Mouse (Mus musculus) v-Abl transformed pro-B cells (cell line): ENCODE results near the gene Atp2b2.

Source experiments
- in situ Hi-C, 2 experiments: fragments of 400-800 bp; cut with MboI; formaldehyde crosslinking; loops; one replicate each; pipeline ENCODE4 v1.15.1; 2025; ENCODE audit not compliant: unreplicated experiment in 2 of 2

Atp2b2 gene

DNA sequence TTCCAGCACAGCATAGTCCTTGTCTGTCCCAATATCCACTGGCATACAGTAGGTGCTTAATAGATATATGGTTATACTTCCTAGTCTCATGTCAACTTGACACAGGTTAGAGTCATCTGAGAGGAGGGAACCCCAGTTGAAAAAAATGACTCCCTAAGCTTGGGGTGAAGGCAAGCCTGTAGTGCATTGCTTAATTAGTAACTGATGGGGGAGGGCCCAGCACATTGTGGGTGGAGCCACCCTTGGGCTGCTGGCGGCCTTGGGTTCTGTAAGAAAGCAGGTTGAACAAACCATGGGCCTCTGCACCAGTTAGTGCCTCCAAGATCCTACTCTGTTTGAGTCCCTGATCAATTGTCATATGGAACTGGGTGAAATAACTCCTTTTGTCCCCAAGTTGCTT, 231.0 kb downstream of the Atp2b2 start:
- in situ Hi-C loops = no loop called here

DNA sequence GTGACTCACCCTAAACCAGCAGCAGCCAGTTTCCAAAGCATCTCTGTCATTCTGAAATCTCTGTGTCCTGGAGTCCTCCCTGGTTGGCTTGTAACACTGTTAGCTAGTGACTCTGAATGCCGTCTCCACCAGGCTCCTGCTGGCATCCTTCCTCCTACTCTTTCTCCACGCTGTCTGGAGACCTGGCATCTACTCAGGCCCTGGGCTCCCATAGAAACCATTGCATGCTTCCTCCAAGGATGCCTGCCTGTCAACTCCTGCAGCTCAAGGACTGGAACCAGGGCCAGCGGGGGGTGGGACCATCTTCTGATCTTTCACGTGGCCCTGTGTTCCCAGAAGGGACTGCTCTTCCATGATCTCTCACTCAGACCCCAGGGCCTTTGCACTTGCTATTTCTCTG, 231.7 kb downstream of the Atp2b2 start:
- in situ Hi-C loops = no loop called here

DNA sequence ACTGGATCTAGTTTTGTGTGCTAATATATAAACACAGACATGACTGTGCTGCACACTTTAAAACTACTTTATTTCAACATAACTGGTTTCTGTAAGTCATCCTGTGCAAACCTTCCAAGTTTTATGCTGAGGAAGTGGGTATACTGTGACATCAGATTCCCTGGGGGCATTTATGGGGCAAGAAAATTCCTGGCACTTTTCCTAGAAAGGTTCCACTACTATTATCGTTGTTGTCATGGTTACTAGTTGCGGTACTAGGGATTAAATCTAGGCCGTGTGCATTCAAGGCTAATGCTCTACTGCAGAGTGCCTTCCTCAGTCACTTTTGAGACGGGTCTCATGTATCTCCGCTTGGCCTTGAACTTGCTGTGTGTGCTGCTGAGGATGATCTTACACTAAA, 236.2 kb downstream of the Atp2b2 start:
- in situ Hi-C loops = no loop called here

DNA sequence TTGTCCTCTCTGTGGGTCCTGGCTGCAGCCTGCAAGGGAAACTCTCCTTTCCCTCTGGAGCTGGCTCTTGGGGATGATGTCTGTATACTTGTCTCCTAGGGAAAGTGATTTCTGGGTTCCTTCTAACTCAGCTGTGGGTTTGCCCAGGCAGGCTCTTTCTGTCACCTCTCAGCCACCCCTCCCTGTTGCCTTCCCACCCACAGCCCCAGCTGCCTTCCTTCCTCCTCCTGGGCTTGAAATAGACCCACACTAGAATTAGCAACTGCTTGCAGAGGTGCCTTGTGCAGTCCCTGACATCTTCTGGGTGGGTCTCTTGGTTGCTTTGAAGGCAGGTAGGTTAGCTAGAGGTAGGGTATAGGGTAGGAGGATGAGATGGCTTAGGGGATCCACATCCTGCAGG, 241.2 kb downstream of the Atp2b2 start:
- in situ Hi-C loops = no loop called here

DNA sequence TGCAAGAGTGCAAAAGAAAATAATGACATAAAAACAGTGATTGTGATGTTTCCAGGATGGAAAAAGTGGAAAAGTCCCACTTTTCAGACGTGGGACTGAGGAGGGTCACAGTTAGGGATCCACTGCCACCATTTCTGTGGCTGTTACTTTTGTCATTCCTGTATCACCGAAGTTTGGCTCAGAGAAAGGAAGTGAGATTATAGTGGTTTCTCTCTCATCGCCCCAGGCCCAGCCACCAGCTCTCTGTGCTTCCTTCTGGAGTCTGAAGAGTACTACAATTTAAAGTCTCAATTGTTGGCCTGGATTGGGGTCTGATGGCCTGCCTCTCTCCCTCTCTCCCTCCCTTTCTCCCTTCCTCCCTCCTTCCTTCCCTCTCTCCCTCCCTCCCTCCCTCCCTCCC, 242.5 kb downstream of the Atp2b2 start:
- in situ Hi-C loops = no loop called here

GRCm38 (mm10) chr6:113799349-113799748, 243.1 kb downstream of the Atp2b2 start:
- in situ Hi-C loops = no loop called here

- in situ Hi-C loops = no loop called here
These were observed 243.5 kb downstream of the Atp2b2 start for GRCm38 (mm10) chr6:113798921-113799320.

- in situ Hi-C loops = no loop called here
These were observed 247.1 kb downstream of the Atp2b2 start for GRCm38 (mm10) chr6:113795241-113795702.

DNA sequence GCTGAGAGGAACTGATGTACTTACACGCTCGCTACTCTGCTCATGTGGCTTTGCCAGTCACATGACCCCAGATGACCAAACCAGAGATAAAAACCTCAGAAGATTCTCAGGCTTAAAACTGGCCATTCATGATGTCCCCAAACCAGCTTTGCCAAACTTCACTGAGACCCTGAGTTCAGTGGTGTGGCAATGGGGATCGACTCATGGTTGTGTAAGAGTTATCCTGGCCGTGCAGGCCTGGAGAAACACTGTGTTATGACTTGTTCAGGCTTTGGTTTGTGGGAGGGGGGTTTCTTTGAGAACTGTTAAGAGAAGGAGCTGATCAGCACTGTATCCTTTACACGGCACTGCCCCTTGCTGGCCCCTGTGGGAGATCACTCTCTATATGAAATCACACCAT, 250.0 kb downstream of the Atp2b2 start:
- in situ Hi-C loops = no loop called here

DNA sequence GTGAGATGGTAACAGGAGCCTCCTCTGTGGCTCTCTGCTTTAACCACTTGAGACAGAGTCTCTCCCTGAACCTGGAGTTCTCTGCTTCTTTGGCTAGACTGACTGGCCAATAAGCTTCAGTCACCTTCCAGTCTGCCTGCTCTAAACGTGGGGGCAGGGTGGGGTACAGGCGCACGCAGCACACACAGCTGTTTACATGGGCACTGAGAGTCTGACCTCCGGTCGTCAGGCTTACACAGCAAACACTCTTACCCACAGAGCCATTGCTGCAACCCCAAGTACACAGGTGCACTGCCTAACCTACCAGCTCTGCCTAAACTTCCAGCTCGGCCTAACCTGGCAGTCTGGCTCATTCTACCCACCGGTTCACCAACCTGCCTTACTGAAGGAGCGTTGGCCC, 251.4 kb downstream of the Atp2b2 start:
- in situ Hi-C loops = no loop called here

DNA sequence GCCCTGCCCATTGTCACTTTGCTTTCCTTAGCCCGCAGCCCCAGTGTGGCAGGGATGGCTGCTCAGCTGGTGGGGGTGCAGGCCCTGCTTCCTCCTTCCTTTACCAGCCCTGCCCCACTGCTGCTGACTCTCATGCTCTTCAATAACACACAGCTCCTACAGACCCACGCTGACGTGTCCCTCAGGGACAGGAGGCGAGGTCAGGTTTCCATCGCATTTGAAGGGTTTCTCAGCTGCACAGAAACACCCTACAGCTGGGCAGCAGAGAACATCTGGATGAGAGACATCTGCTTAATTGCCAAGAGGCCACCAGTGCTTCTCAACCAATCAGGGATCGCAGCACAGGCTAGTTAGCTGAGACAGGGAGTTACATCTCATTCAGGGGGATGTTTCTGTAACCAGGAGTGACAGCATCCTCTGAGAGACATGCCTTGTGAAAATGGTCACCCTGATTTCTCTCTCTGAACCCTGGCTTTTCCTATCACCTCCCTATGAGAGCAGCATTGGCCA, 254.9 kb downstream of the Atp2b2 start:
- in situ Hi-C loops = no loop called here

DNA sequence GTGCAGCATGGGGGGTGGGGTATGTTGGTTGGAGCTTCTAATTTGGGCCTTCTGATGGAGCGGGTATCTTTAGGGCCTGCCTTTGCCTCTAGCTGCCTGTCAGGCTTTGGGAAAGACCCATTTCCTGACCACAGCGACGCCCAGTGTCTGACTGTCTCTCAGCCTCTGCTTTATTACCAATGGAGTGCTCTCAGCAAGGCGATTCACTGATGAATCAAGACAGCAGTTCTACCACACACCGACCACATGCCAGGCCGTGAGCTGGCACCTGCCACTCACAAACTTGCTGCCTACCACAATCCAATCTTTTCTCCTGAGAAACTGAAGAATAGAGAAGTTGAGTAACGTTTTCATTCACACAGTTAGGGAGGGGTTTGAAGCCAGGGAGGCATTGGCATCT, 256.8 kb downstream of the Atp2b2 start:
- in situ Hi-C loops = no loop called here

GRCm38 (mm10) chr6:113778229-113778753, 264.1 kb downstream of the Atp2b2 start:
- in situ Hi-C loops = no loop called here

- in situ Hi-C loops = loop anchor here in 1 of 2 experiments (25.0 kb wide), 1 partner anchor 918 kb away; no protein-coding TSS in a partner anchor
These were observed 273.6 kb downstream of the Atp2b2 start for GRCm38 (mm10) chr6:113768804-113769203.

GRCm38 (mm10) chr6:113761644-113762043, 280.8 kb downstream of the Atp2b2 start:
- in situ Hi-C loops = loop anchor here (5.0 to 25.0 kb wide), 4 partner anchors 311 to 926 kb away; no protein-coding TSS in a partner anchor

GRCm38 (mm10) chr6:113749119-113749685, 293.2 kb downstream of the Atp2b2 start:
- in situ Hi-C loops = loop anchor here in 1 of 2 experiments (25.0 kb wide), 1 partner anchor 1062 kb away; the partner anchor contains the start of gene Rad18

- in situ Hi-C loops = loop anchor here in 1 of 2 experiments (25.0 kb wide), 1 partner anchor 1061 kb away; the partner anchor contains the start of gene Rad18
These were observed 294.1 kb downstream of the Atp2b2 start for GRCm38 (mm10) chr6:113748351-113748750.

DNA sequence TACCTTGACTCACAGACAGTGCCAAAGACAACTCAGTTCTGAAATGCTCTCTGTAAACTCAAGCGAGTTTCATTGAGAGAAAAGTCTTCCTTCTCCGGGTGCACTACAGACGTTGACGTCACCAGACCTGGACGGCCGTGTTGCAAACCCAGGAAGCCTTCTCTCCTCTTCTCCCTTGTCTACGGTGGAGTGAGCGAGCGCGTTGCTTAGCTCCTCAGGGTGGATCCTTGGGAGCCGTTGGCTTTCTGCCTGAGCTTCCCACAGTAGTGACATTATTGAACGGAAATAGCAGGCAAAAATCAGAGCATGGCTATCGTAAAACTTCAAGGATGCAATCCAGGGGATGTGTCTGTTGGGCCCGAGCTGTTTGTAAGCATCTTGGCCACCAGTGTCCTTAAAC, 295.1 kb downstream of the Atp2b2 start:
- in situ Hi-C loops = loop anchor here in 1 of 2 experiments (25.0 kb wide), 1 partner anchor 1060 kb away; the partner anchor contains the start of gene Rad18

DNA sequence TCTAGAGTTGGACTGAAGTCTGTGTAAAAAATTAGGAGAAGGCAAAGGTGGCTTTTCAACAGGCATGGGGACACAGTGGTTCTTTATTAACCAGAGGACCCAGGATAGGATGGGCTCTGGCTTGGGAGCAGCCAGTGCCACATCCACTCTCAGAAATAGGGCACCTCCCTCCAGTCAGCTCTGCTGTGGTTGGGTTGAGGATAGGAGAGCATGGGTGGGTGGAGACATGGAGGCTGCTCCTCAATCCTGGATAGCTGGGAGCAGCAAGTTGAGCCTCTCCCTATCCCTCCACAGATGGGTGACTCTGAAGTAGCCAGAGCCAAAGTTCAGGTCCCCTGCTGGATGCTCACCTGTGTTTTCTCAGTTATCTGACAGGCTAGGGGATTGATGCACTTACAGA, 297.3 kb downstream of the Atp2b2 start:
- in situ Hi-C loops = loop anchor here in 1 of 2 experiments (25.0 kb wide), 1 partner anchor 1058 kb away; the partner anchor contains the start of gene Rad18

DNA sequence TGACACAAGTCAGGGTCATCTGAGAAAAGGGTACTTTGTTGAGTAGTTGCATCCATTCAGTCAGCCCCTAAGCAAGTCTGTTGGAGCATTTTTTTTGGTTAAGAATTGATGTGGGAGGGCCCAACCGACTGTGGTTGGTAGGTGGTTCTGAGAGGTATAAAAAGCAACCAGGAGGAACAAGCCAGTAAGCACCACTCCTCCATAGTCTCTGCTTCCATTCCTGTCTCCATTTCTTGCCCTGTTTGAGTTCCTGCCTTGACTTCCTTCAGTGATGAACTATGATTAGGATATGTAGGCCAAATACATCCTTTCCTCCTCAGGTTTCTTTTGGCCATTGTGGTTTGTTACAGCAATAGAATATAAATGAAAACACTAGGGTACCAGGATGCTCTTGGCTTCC, 299.3 kb downstream of the Atp2b2 start:
- in situ Hi-C loops = loop anchor here in 1 of 2 experiments (25.0 kb wide), 1 partner anchor 1056 kb away; the partner anchor contains the start of gene Rad18

GRCm38 (mm10) chr6:113742321-113742720, 300.1 kb downstream of the Atp2b2 start:
- in situ Hi-C loops = loop anchor here in 1 of 2 experiments (25.0 kb wide), 1 partner anchor 1055 kb away; the partner anchor contains the start of gene Rad18

DNA sequence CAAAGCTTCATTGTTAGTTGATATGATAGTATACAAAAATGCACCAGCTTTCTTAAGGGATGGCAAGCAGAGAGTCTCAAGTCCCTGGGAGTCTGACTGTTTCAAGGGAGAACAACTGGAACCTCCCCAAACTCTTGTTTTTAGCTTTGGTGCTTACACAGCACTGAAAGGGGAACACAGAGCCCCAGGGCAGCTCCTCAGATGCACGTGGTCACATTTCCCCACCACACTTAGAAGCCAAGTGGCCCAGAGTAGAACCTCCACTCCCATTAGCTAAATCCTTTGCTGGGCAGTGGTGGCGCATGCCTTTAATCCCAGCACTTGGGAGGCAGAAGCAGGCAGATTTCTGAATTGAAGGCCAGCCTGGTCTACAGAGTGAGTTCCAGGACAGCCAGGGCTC, 301.0 kb downstream of the Atp2b2 start:
- in situ Hi-C loops = loop anchor here in 1 of 2 experiments (25.0 kb wide), 1 partner anchor 1054 kb away; the partner anchor contains the start of gene Rad18
